Mouse (Mus musculus) ES-Bruce4 (cell line): ENCODE results near the gene Zfp423.

Experiments
- CTCF ChIP-seq: IDR thresholded peaks from one replicate; pipeline ENCODE4 v1.8.1; 2011; ENCODE audit warnings: low read depth, low read length
- EP300 ChIP-seq: IDR thresholded peaks from 2 replicates; pipeline ENCODE4 v1.6.1; 2011; ENCODE audit warnings: low read depth, low read length; ENCODE audit not compliant: insufficient read depth
- POLR2A ChIP-seq: IDR thresholded peaks from one replicate; pipeline ENCODE4 v1.8.1; 2011; ENCODE audit warnings: low read length; ENCODE audit not compliant: insufficient read depth

DNA sequence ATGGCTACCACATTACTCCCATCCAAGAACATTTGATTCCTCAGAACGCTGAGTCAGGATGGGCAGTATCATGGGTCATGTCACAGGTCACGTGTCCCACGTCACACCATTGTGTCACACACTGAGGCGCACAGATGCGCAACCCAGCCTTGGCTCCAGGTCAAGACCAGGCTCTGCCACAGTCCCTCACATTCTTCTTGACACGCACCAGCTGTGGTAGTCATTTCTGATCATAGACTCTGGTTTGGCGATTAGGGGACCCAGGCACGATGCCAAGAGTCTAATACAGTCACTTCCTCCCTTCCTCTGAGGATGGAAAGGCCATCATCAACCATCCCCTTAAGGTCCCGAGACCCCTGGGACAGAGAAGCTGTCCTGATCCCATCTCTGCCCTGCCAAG lies 43.6 kb downstream of the Zfp423 start:
- TF ChIP-seq EP300 (no peak), CTCF (no peak), POLR2A (no peak)
